Mouse (Mus musculus): ENCODE measurements around the gene Fezf1.

Fezf1 gene

GRCm38 (mm10) chr6:23246790-23247511, 1.2 kb downstream of the Fezf1 start:
- DNase-seq: no peak

GRCm38 (mm10) chr6:23246061-23246789, 1.9 kb downstream of the Fezf1 start:
- no peak for DNase-seq

GRCm38 (mm10) chr6:23245545-23246011, 2.6 kb downstream of the Fezf1 start:
- DNase-seq: no peak

DNA sequence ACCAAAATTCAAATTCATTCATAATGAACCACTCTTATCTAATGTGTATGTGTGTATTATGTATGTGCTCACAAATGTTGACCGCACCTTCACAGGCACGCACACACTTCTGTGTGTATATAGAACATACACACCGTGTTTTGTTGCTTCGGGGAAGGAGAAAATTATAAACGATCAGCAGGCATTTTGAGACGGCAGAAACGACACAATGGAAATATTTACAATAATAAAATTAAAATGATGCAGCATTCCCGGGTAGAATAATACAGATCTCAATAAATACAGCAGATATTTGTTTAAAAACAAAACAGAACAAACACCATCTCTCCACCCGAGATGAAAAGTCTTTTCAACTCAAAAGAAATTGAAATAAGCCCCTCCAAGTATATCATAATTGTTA, 3.0 kb downstream of the Fezf1 start:
- DNase-seq: no peak

- no peak for DNase-seq
Measured at GRCm38 (mm10) chr6:23243821-23244760, 4.1 kb downstream of the Fezf1 start.

DNA sequence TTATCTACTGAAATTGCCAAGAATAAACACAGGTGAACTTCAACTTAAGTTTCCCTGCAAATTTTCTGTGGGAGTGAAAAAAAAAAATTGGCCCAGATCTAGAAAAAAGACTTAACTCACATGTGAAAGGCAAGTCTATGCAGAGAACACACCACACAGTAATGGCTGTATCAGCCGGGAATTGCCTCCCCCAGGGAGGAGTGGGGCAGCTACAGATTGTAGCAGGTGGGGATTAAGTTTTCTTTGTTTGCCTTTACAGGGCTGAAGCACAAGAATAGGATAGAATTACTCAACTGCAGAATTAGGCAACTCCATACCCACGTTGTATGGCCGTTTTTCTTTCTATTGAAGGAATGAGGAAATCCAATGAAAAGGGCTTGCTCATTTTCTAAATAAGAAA, 36.7 kb downstream of the Fezf1 start:
- DNase-seq: no peak

DNA sequence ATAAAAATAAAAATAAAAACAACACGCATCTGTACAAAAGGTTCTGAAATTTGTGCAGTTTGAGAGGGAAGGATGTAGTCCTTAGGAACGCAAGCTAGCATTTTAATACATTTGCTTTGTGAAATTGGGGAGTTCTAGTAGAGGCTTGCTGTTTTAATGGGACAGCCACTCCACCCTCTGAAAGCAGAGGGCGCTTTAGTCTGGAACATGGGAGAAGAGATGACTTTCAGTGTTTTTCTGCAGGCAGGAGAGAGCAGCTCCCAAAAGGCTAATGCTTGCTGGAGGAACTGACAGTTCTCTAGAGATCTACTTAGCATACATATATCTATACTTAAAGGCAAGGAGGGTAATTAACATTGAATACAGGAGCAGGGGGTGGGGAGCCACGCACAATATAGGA, 40.4 kb downstream of the Fezf1 start:
- no peak for DNase-seq

- no peak for DNase-seq
Measured at GRCm38 (mm10) chr6:23202630-23203029, 45.5 kb downstream of the Fezf1 start.

Measured in liver (tissue).